Comparison of ENCODE assay signal across 8 mouse cellular contexts in genomic region chr4:56643999-56644962, GRCm38 (mm10).
DNase-seq lines count a peak whose midpoint lies in the region; ATAC-seq and TF ChIP-seq lines count a peak whose summit lies in the region.
"Had no signal": no experiment of that assay in that cellular context is flagged by ENCODE, and none has a peak within 500 bp of the region (broad histone marks: within the 10 kb centered on the region; RNA-seq: fewer than 3 reads in every experiment).

No protein-coding gene starts in this region.

- no peak overlapping the region for H3K27ac ChIP-seq in kidney, postnatal 0 days
- peak overlapping the region; percentile 5; the same call in 1 of the 2 replicates for H3K27ac ChIP-seq in stomach, embryonic 15.5 days
- H3K27ac ChIP-seq: liver, embryonic 13.5 days had no signal

- H3K9me3 ChIP-seq in kidney, postnatal 0 days (replicated peaks; ENCODE audit: low read length), result no peaks in the 10 kb centered on the region
- H3K9me3 ChIP-seq in stomach, embryonic 15.5 days, result no peaks in the 10 kb centered on the region
- H3K9me3 ChIP-seq: liver, embryonic 13.5 days had no signal

- peak overlapping the region; percentile 14; the same call in 1 of the 2 replicates for H3K4me2 ChIP-seq in kidney, postnatal 0 days (ENCODE audit: low read length)
- H3K4me2 ChIP-seq in stomach, embryonic 15.5 days, result 0 out of 2 replicates have a peak overlapping the region, but pooled peaks have one; percentile 16
- H3K4me2 ChIP-seq: liver, embryonic 13.5 days had no signal

- H3K27me3 ChIP-seq in kidney, postnatal 0 days (ENCODE audit: insufficient read depth, low read length), result no peaks in the 10 kb centered on the region
- no peaks in the 10 kb centered on the region for H3K27me3 ChIP-seq in stomach, embryonic 15.5 days (replicated peaks)
- H3K27me3 ChIP-seq: liver, embryonic 13.5 days had no signal

- no peak for TF ChIP-seq CTCF in kidney, postnatal 0 days (IDR thresholded peaks at IDR 0.05; ENCODE audit: low read depth)

- H3K36me3 ChIP-seq in kidney, postnatal 0 days (ENCODE audit: insufficient read depth, low read length), result no peaks in the 10 kb centered on the region
- H3K36me3 ChIP-seq in stomach, embryonic 15.5 days, result no peaks in the 10 kb centered on the region
- H3K36me3 ChIP-seq: liver, embryonic 13.5 days had no signal

- H3K4me1 ChIP-seq in kidney, postnatal 0 days (replicated peaks; ENCODE audit: insufficient read depth, low read length), result no peaks in the 10 kb centered on the region
- peaks cover 8% of the 10 kb centered on the region; the same call in 1 of the 2 replicates for H3K4me1 ChIP-seq in stomach, embryonic 15.5 days
- H3K4me1 ChIP-seq: liver, embryonic 13.5 days had no signal

- 18% methylated on average over 20 of the region's 20 CpGs for WGBS in kidney, postnatal 0 days
- 31% methylated on average over 20 of the region's 20 CpGs for WGBS in stomach, embryonic 15.5 days

- peak; percentile 23 for DNase-seq in adipocyte (ENCODE audit: low spot score)
- peak; percentile 88 for DNase-seq in embryo, embryonic 10.5 days (ENCODE audit: low spot score)
- DNase-seq in heart, adult 8-10 months (ENCODE audit: low spot score), result peak; percentile 3
- peak; percentile 84 for DNase-seq in kidney, postnatal 0 days (ENCODE audit: low spot score)
- DNase-seq in lung, postnatal 14 days, result peak; percentile 40
- DNase-seq in liver, result no peak
- DNase-seq: liver, embryonic 13.5 days had no signal

- no peak overlapping the region for H3K9ac ChIP-seq in kidney, postnatal 0 days (ENCODE audit: low read depth, low read length)
- no peak overlapping the region for H3K9ac ChIP-seq in stomach, embryonic 15.5 days
- H3K9ac ChIP-seq: liver, embryonic 13.5 days had no signal

- H3K4me3 ChIP-seq in kidney, postnatal 0 days (replicated peaks; ENCODE audit: low read depth, low read length), result no peak overlapping the region
- H3K4me3 ChIP-seq in stomach, embryonic 15.5 days (replicated peaks), result no peak overlapping the region
- H3K4me3 ChIP-seq: liver, embryonic 13.5 days had no signal

- ATAC-seq in kidney, postnatal 0 days (replicated peaks; ENCODE audit: low FRiP score, low read depth), result peak; percentile 72; the same call in 1 of the 2 replicates
- no peak for ATAC-seq in stomach, embryonic 15.5 days (ENCODE audit: insufficient read depth, low FRiP score, low read depth)
